ENCODE assay signal across 8 mouse cellular contexts in genomic region chr10:7792254-7792750, GRCm38 (mm10). TPM values are rescaled to one million over a fixed set of nuclear protein-coding genes. Genes with fewer than 3 reads are reported as not detected.
A peak's percentile ranks its signal among the peaks of the same experiment; 100 is the strongest.
DNase-seq lines count a peak whose midpoint lies in the region; ATAC-seq and TF ChIP-seq lines count a peak whose summit lies in the region.

No protein-coding gene starts in this region.

- H3K9ac ChIP-seq in liver, embryonic 14.5 days (replicated peaks) = peak overlapping the region; percentile 96

- no peak for TF ChIP-seq POLR2A in thymus, adult 2 months (IDR thresholded peaks at IDR 0.05; ENCODE audit: control insufficient read depth, extremely low read depth, insufficient read depth, low read length, poor library complexity)

- no peaks in the 10 kb centered on the region for H3K9me3 ChIP-seq in erythroblast, embryonic 14.5 days (ENCODE audit: control insufficient read depth, low read length)
- H3K9me3 ChIP-seq in liver, embryonic 14.5 days (ENCODE audit: control insufficient read depth, low read length) = no peaks in the 10 kb centered on the region

- no peaks in the 10 kb centered on the region for H3K27me3 ChIP-seq in erythroblast, embryonic 14.5 days (ENCODE audit: control insufficient read depth)
- no peaks in the 10 kb centered on the region for H3K27me3 ChIP-seq in thymus, adult 2 months (ENCODE audit: control insufficient read depth, insufficient read depth, low read length)
- H3K27me3 ChIP-seq in liver, embryonic 14.5 days (ENCODE audit: control insufficient read depth, insufficient read depth, low read length) = no peaks in the 10 kb centered on the region

- no peak for TF ChIP-seq CTCF in thymus, adult 2 months (IDR thresholded peaks at IDR 0.05; ENCODE audit: borderline replicate concordance, control insufficient read depth, extremely low read depth, insufficient read depth, low read length, poor library complexity)
- TF ChIP-seq CTCF in liver, embryonic 14.5 days (IDR thresholded peaks at IDR 0.05; ENCODE audit: low read depth) = no peak

- WGBS in thymus, adult 2 months = under 1% methylated on average over 10 of the region's 10 CpGs
- under 1% methylated on average over 10 of the region's 10 CpGs for WGBS in liver, embryonic 14.5 days (ENCODE audit: insufficient replicate concordance)

- H3K4me1 ChIP-seq in erythroblast, embryonic 14.5 days (ENCODE audit: control insufficient read depth) = peaks cover 27% of the 10 kb centered on the region
- H3K4me1 ChIP-seq in thymus, adult 2 months (replicated peaks; ENCODE audit: control insufficient read depth, insufficient read depth, low read length) = peaks cover 3% of the 10 kb centered on the region
- peaks cover 9% of the 10 kb centered on the region in 2 experiments for H3K4me1 ChIP-seq in liver, embryonic 14.5 days (replicated peaks; ENCODE audit: control insufficient read depth in 2 of 2, insufficient read depth in 2 of 2, low read length in 1 of 2)

- peak overlapping the region; percentile 97 for H3K4me3 ChIP-seq in erythroblast, embryonic 14.5 days (replicated peaks)
- peak overlapping the region; percentile 80 for H3K4me3 ChIP-seq in thymus, adult 2 months (ENCODE audit: control insufficient read depth, insufficient read depth, low read length)
- H3K4me3 ChIP-seq in liver, embryonic 14.5 days (ENCODE audit: insufficient read depth in 1 of 2, low read depth in 2 of 2, low read length in 2 of 2) = peak overlapping the region; percentile 97 to 98

- ATAC-seq in erythroblast, adult 5-6 weeks (replicated peaks; ENCODE audit: low FRiP score, poor library complexity, severe bottlenecking) = no peak; the same call in 1 of the 2 replicates
- ATAC-seq in liver, embryonic 14.5 days (ENCODE audit: insufficient read depth) = peak; percentile 31; the same call in 1 of the 2 replicates

- TF ChIP-seq EP300 in liver, embryonic 14.5 days (IDR thresholded peaks at IDR 0.05; ENCODE audit: low read depth) = 0 out of 2 replicates have a peak, but pooled peaks have one; percentile 0

- peak overlapping the region; percentile 92 for H3K4me2 ChIP-seq in liver, embryonic 14.5 days (ENCODE audit: low read depth)

- no peak overlapping the region for H3K27ac ChIP-seq in thymus, adult 2 months (ENCODE audit: control insufficient read depth, insufficient read depth, low read length)
- peak overlapping the region; percentile 70 for H3K27ac ChIP-seq in liver, embryonic 14.5 days

- no peak for DNase-seq in thymus, adult 2 months
- no peak for DNase-seq in thymus, postnatal 4 days
- no peak for DNase-seq in liver, embryonic 14.5 days (ENCODE audit: low read depth in 3 of 3, low spot score in 3 of 3)
- no peak for DNase-seq in adrenal gland, postnatal 10 days
- DNase-seq in urinary bladder, postnatal 4 days (ENCODE audit: low spot score in 2 of 2) = no peak
- no peak for DNase-seq in cerebellum, postnatal 14 days

- peaks cover 49% of the 10 kb centered on the region for H3K36me3 ChIP-seq in erythroblast, embryonic 14.5 days (ENCODE audit: control insufficient read depth)
- H3K36me3 ChIP-seq in thymus, adult 2 months (ENCODE audit: control insufficient read depth, insufficient read depth, low read length) = peaks cover 14% of the 10 kb centered on the region
- peaks cover 21% of the 10 kb centered on the region for H3K36me3 ChIP-seq in liver, embryonic 14.5 days (replicated peaks; ENCODE audit: control insufficient read depth, insufficient read depth, low read depth)

RNA-seq across cellular contexts. Expression of gene Ginm1, which starts 0.3 kb away (rescaled TPM):
- 1.3 and 1.4 TPM in 2 replicates for polyA plus RNA-seq in erythroblast, embryonic 14.5 days (2012)
- 20.3 and 31.5 TPM in 2 replicates for total RNA-seq in erythroblast, adult 5-6 weeks (2015; ENCODE audit: low replicate concordance)
- 17.4 and 32.7 TPM in 2 replicates for total RNA-seq in erythroblast, adult 5-6 weeks (2017; ENCODE audit: low replicate concordance)
- polyA plus RNA-seq in thymus, adult 2 months (2012; rRNA removed) = 20.2 and 23.7 TPM in 2 replicates
- polyA plus RNA-seq in liver, embryonic 14.5 days (2012; rRNA removed) = 7.9 and 12.3 TPM in 2 replicates
- 26.5 and 26.9 TPM in 2 replicates for polyA plus RNA-seq in liver, embryonic 14.5 days (2014; fragmentation: Nextera tagmentation; extraction: Ambion mirVana)
- 100 to 1,000 TPM; 206 to 214 TPM for total RNA-seq in adrenal gland, postnatal 10 days (2021)

RNA-seq across cellular contexts. Expression of gene Ppil4, which starts 0.4 kb away (rescaled TPM):
- polyA plus RNA-seq in erythroblast, embryonic 14.5 days (2012) = 0.38 and 0.91 TPM in 2 replicates
- total RNA-seq in erythroblast, adult 5-6 weeks (2015; ENCODE audit: low replicate concordance) = 46.3 and 50.2 TPM in 2 replicates
- 123 and 138 TPM in 2 replicates for total RNA-seq in erythroblast, adult 5-6 weeks (2017; ENCODE audit: low replicate concordance)
- 11.4 and 13.4 TPM in 2 replicates for polyA plus RNA-seq in thymus, adult 2 months (2012; rRNA removed)
- polyA plus RNA-seq in liver, embryonic 14.5 days (2012; rRNA removed) = 6.5 and 9.4 TPM in 2 replicates
- 20.7 and 23.3 TPM in 2 replicates for polyA plus RNA-seq in liver, embryonic 14.5 days (2014; fragmentation: Nextera tagmentation; extraction: Ambion mirVana)
- total RNA-seq in adrenal gland, postnatal 10 days (2021) = 10 to 100 TPM; 22.8 to 25.0 TPM

RNA-seq across cellular contexts. Expression of gene Zc3h12d, which starts 40.0 kb away (rescaled TPM):
- not detected in 2 replicates for polyA plus RNA-seq in erythroblast, embryonic 14.5 days (2012)
- 1.5 TPM in 1 of 2 replicates, not detected in the other for total RNA-seq in erythroblast, adult 5-6 weeks (2015; ENCODE audit: low replicate concordance)
- total RNA-seq in erythroblast, adult 5-6 weeks (2017; ENCODE audit: low replicate concordance) = 0.42 and 1.0 TPM in 2 replicates
- 5.6 and 6.7 TPM in 2 replicates for polyA plus RNA-seq in thymus, adult 2 months (2012; rRNA removed)
- polyA plus RNA-seq in liver, embryonic 14.5 days (2012; rRNA removed) = 0.25 TPM in 2 replicates
- 0.15 and 0.29 TPM in 2 replicates for polyA plus RNA-seq in liver, embryonic 14.5 days (2014; fragmentation: Nextera tagmentation; extraction: Ambion mirVana)
- total RNA-seq in adrenal gland, postnatal 10 days (2021) = 1 to 10 TPM in 1 of 2 experiments, under 1 TPM in 1; 1.00 to 1.1 TPM
